Mouse (Mus musculus) liver, postnatal 0 days (tissue): ENCODE results near the gene Tmem161b.

Experiments used
- CTCF ChIP-seq: sonication (generic); IDR thresholded peaks from 2 replicates; pipeline ENCODE4 v1.5.1; 2016; ENCODE audit warnings: antibody characterized with exemption, low read depth
- EP300 ChIP-seq: IDR thresholded peaks from 2 replicates; pipeline ENCODE4 v1.6.1; 2016; ENCODE audit warnings: antibody characterized with exemption, low read depth, mild to moderate bottlenecking

- TF ChIP-seq CTCF, result no peak
- no peak for TF ChIP-seq EP300
Measured at GRCm38 (mm10) chr13:84222682-84222992, 541 bp downstream of the Tmem161b start.
